Mouse (Mus musculus): ENCODE results near the gene Gpr152.

GRCm38 (mm10) chr19:4098426-4098825 lies 41.2 kb upstream of the Gpr152 start:
- TF ChIP-seq POLR2A (IDR thresholded peaks at IDR 0.05; ENCODE audit: insufficient read depth, low read length) (no peak), EP300 (IDR thresholded peaks at IDR 0.05; ENCODE audit: insufficient read depth, low read depth, low read length) (no peak), CTCF (IDR thresholded peaks at IDR 0.05; ENCODE audit: low read depth, low read length) (no peak)

Measured in ES-Bruce4 (cell line).